Mouse (Mus musculus) MEL (cell line): ENCODE measurements around the gene Zfp777. TPM values are rescaled to one million over a fixed set of nuclear protein-coding genes. Genes with fewer than 3 reads are reported as not detected.

Experiments
- DNase-seq: peaks from one replicate; pipeline ENCODE4 v3.0.0; 2011; ENCODE audit warnings: low read depth, low spot score
- H3K27ac ChIP-seq: 2 replicates; pipeline ENCODE4 v1.5.1; 2012; ENCODE audit warnings: low read depth, mild to moderate bottlenecking, control low read depth, low read length, moderate library complexity; ENCODE audit not compliant: control insufficient read depth
- H3K27me3 ChIP-seq, 2 experiments: fragments of 150-350 bp in 1 of 2; sonication (generic) in 1 of 2; 2 replicates each; pipeline ENCODE4 v1.6.1; 2012; ENCODE audit warnings: low read length in 2 of 2, mild to moderate bottlenecking in 2 of 2, improper control_type of control experiment in 1 of 2, moderate library complexity in 1 of 2; ENCODE audit not compliant: insufficient read depth in 2 of 2, control insufficient read depth in 1 of 2
- H3K36me3 ChIP-seq, 2 experiments: 2 replicates each; pipeline ENCODE4 v1.6.1; 2012 to 2014; ENCODE audit warnings: low read length in 2 of 2, improper control_type of control experiment in 1 of 2, inconsistent platforms in 1 of 2, mild to moderate bottlenecking in 1 of 2; ENCODE audit not compliant: insufficient read depth in 2 of 2, control insufficient read depth in 1 of 2
- H3K4me1 ChIP-seq, 2 experiments: fragments of 150-350 bp in 1 of 2; sonication (generic) in 1 of 2; 2 replicates each; pipeline ENCODE4 v1.6.1; 2012; ENCODE audit warnings: low read length in 2 of 2, improper control_type of control experiment in 1 of 2, mild to moderate bottlenecking in 1 of 2; ENCODE audit not compliant: insufficient read depth in 2 of 2, control insufficient read depth in 1 of 2
- H3K4me3 ChIP-seq, 2 experiments: fragments of 150-350 bp in 1 of 2; sonication (generic) in 1 of 2; 2 replicates each; pipeline ENCODE4 v1.5.1; 2012; ENCODE audit warnings: low read depth in 2 of 2, low read length in 2 of 2, mild to moderate bottlenecking in 2 of 2, moderate library complexity in 2 of 2, control low read depth in 1 of 2, improper control_type of control experiment in 1 of 2; ENCODE audit not compliant: control insufficient read depth in 1 of 2, insufficient read depth in 1 of 2
- H3K79me2 ChIP-seq: 2 replicates; pipeline ENCODE4 v1.6.1; 2012; ENCODE audit warnings: mild to moderate bottlenecking, low read length, moderate library complexity; ENCODE audit not compliant: control insufficient read depth, poor library complexity, insufficient read depth
- H3K9ac ChIP-seq: 2 replicates; pipeline ENCODE4 v1.6.1; 2012; ENCODE audit warnings: low read depth, mild to moderate bottlenecking, control low read depth, low read length, moderate library complexity; ENCODE audit not compliant: control insufficient read depth, poor library complexity, severe bottlenecking
- H3K9me3 ChIP-seq: fragments of 150-350 bp; sonication (generic); replicated peaks from 2 replicates; pipeline ENCODE4 v1.6.1; 2012; ENCODE audit warnings: mild to moderate bottlenecking, low read length, improper control_type of control experiment, moderate library complexity; ENCODE audit not compliant: insufficient read depth
- BHLHE40 ChIP-seq: IDR thresholded peaks from 2 replicates; pipeline ENCODE4 v1.6.1; 2012; ENCODE audit warnings: low read depth, mild to moderate bottlenecking, inconsistent platforms, low read length, improper control_type of control experiment, borderline replicate concordance
- CHD1 ChIP-seq: IDR thresholded peaks from 2 replicates; pipeline ENCODE4 v1.6.1; 2012; ENCODE audit warnings: low read depth, mild to moderate bottlenecking, inconsistent platforms, low read length, improper control_type of control experiment
- CHD2 ChIP-seq: IDR thresholded peaks from 2 replicates; pipeline ENCODE4 v1.6.1; 2011; ENCODE audit warnings: low read length, improper control_type of control experiment
- CTCF ChIP-seq, 3 experiments: IDR thresholded peaks in 2 of 3; conservative IDR thresholded peaks in 1 of 3; 2 replicates each; pipeline ENCODE4 v1.5.1; 2011 to 2012; ENCODE audit warnings: low read length in 3 of 3, low read depth in 2 of 3, mild to moderate bottlenecking in 2 of 3, improper control_type of control experiment in 1 of 3, inconsistent platforms in 1 of 3, mixed read lengths in 1 of 3, moderate library complexity in 1 of 3; ENCODE audit not compliant: control insufficient read depth in 1 of 3, insufficient read depth in 1 of 3, poor library complexity in 1 of 3, severe bottlenecking in 1 of 3
- E2F4 ChIP-seq: IDR thresholded peaks from 2 replicates; pipeline ENCODE4 v1.6.1; 2011; ENCODE audit warnings: low read depth, low read length, improper control_type of control experiment, borderline replicate concordance
- ELF1 ChIP-seq: IDR thresholded peaks from 2 replicates; pipeline ENCODE4 v1.6.1; 2014; ENCODE audit warnings: low read depth, mild to moderate bottlenecking, inconsistent platforms, low read length, improper control_type of control experiment, moderate library complexity
- EP300 ChIP-seq, 2 experiments: IDR thresholded peaks; 2 replicates each; pipeline ENCODE4 v1.6.1; 2011; ENCODE audit warnings: improper control_type of control experiment in 2 of 2, low read length in 2 of 2, low read depth in 1 of 2, mild to moderate bottlenecking in 1 of 2
- ETS1 ChIP-seq: IDR thresholded peaks from 2 replicates; pipeline ENCODE4 v1.6.1; 2012; ENCODE audit warnings: low read depth, mild to moderate bottlenecking, inconsistent platforms, low read length, improper control_type of control experiment, moderate library complexity
- GABPA ChIP-seq: IDR thresholded peaks from 2 replicates; pipeline ENCODE4 v1.6.1; 2012; ENCODE audit warnings: low read depth, mild to moderate bottlenecking, inconsistent platforms, low read length, improper control_type of control experiment, moderate library complexity
- GATA1 ChIP-seq: IDR thresholded peaks from 2 replicates; pipeline ENCODE4 v1.6.1; 2011; ENCODE audit warnings: low read depth, low read length, improper control_type of control experiment
- HCFC1 ChIP-seq: IDR thresholded peaks from 2 replicates; pipeline ENCODE4 v1.6.1; 2012; ENCODE audit warnings: low read depth, mild to moderate bottlenecking, inconsistent platforms, low read length, improper control_type of control experiment, moderate library complexity
- JUND ChIP-seq: IDR thresholded peaks from 2 replicates; pipeline ENCODE4 v1.6.1; 2011; ENCODE audit warnings: low read depth, mild to moderate bottlenecking, improper control_type of control experiment, low read length
- KAT2A ChIP-seq: conservative IDR thresholded peaks from 2 replicates; pipeline ENCODE4 v1.6.1; 2012; ENCODE audit warnings: low read depth, low read length, improper control_type of control experiment, inconsistent platforms
- MAFK ChIP-seq: IDR thresholded peaks from 2 replicates; pipeline ENCODE4 v1.6.1; 2011; ENCODE audit warnings: low read depth, mild to moderate bottlenecking, low read length, improper control_type of control experiment, borderline replicate concordance
- MAX ChIP-seq: IDR thresholded peaks from 2 replicates; pipeline ENCODE4 v1.6.1; 2011; ENCODE audit warnings: low read length, improper control_type of control experiment
- MAZ ChIP-seq: IDR thresholded peaks from 2 replicates; pipeline ENCODE4 v1.6.1; 2012; ENCODE audit warnings: low read depth, mild to moderate bottlenecking, inconsistent platforms, low read length, improper control_type of control experiment
- MEF2A ChIP-seq: IDR thresholded peaks from 2 replicates; pipeline ENCODE4 v1.6.1; 2014; ENCODE audit warnings: low read depth, mild to moderate bottlenecking, inconsistent platforms, low read length, improper control_type of control experiment; ENCODE audit not compliant: poor library complexity, insufficient replicate concordance, severe bottlenecking; ENCODE audit errors: extremely low read depth
- MXI1 ChIP-seq: IDR thresholded peaks from 2 replicates; pipeline ENCODE4 v1.6.1; 2011; ENCODE audit warnings: mild to moderate bottlenecking, low read depth, low read length, improper control_type of control experiment
- MYB ChIP-seq: IDR thresholded peaks from 2 replicates; pipeline ENCODE4 v1.6.1; 2011; ENCODE audit warnings: mild to moderate bottlenecking, low read depth, low read length, improper control_type of control experiment
- MYC ChIP-seq: IDR thresholded peaks from 2 replicates; pipeline ENCODE4 v1.6.1; 2011; ENCODE audit warnings: low read depth, mild to moderate bottlenecking, low read length, improper control_type of control experiment, moderate library complexity
- NELFE ChIP-seq: IDR thresholded peaks from 2 replicates; pipeline ENCODE4 v1.6.1; 2011; ENCODE audit warnings: low read depth, low read length, improper control_type of control experiment
- NRF1 ChIP-seq: IDR thresholded peaks from 2 replicates; pipeline ENCODE4 v1.6.1; 2014; ENCODE audit warnings: low read depth, mild to moderate bottlenecking, inconsistent platforms, low read length, improper control_type of control experiment, moderate library complexity; ENCODE audit not compliant: poor library complexity, insufficient read depth, severe bottlenecking
- POLR2A ChIP-seq, 2 experiments: IDR thresholded peaks; 2 replicates each; pipeline ENCODE4 v1.6.1; 2011 to 2012; ENCODE audit warnings: low read length in 2 of 2, mild to moderate bottlenecking in 2 of 2, control low read depth in 1 of 2, improper control_type of control experiment in 1 of 2, low read depth in 1 of 2, moderate library complexity in 1 of 2; ENCODE audit not compliant: control insufficient read depth in 1 of 2, insufficient read depth in 1 of 2, poor library complexity in 1 of 2
- POLR2AphosphoS2 ChIP-seq: IDR thresholded peaks from 2 replicates; pipeline ENCODE4 v1.6.1; 2011; ENCODE audit warnings: low read length, improper control_type of control experiment
- POLR2AphosphoS5 ChIP-seq: IDR thresholded peaks from 2 replicates; pipeline ENCODE4 v1.6.1; 2012; ENCODE audit warnings: low read depth, borderline replicate concordance, mild to moderate bottlenecking, inconsistent platforms, low read length, moderate library complexity, mixed read lengths
- RAD21 ChIP-seq: IDR thresholded peaks from 2 replicates; pipeline ENCODE4 v1.6.1; 2011; ENCODE audit warnings: mild to moderate bottlenecking, low read depth, low read length, improper control_type of control experiment
- RCOR1 ChIP-seq: IDR thresholded peaks from 2 replicates; pipeline ENCODE4 v1.6.1; 2012; ENCODE audit warnings: low read depth, mild to moderate bottlenecking, inconsistent platforms, low read length, improper control_type of control experiment
- SIN3A ChIP-seq: IDR thresholded peaks from 2 replicates; pipeline ENCODE4 v1.6.1; 2012; ENCODE audit warnings: low read length, improper control_type of control experiment, inconsistent platforms
- TAL1 ChIP-seq: IDR thresholded peaks from 2 replicates; pipeline ENCODE4 v1.6.1; 2012; ENCODE audit warnings: mild to moderate bottlenecking, inconsistent platforms, low read length, moderate library complexity, mixed read lengths
- TBP ChIP-seq: IDR thresholded peaks from 2 replicates; pipeline ENCODE4 v1.8.0; 2011; ENCODE audit warnings: low read depth, low read length, improper control_type of control experiment
- TCF12 ChIP-seq: IDR thresholded peaks from 2 replicates; pipeline ENCODE4 v1.6.1; 2014; ENCODE audit warnings: low read depth, mild to moderate bottlenecking, inconsistent platforms, low read length, improper control_type of control experiment, moderate library complexity
- UBTF ChIP-seq: IDR thresholded peaks from 2 replicates; pipeline ENCODE4 v1.6.1; 2012; ENCODE audit warnings: low read depth, mild to moderate bottlenecking, inconsistent platforms, low read length, improper control_type of control experiment, moderate library complexity, borderline replicate concordance; ENCODE audit not compliant: insufficient read depth
- USF1 ChIP-seq: IDR thresholded peaks from 2 replicates; pipeline ENCODE4 v1.6.1; 2014; ENCODE audit warnings: low read depth, mild to moderate bottlenecking, inconsistent platforms, low read length, improper control_type of control experiment, moderate library complexity
- USF2 ChIP-seq, 2 experiments: IDR thresholded peaks; 2 replicates each; pipeline ENCODE4 v1.6.1; 2011 to 2012; ENCODE audit warnings: improper control_type of control experiment in 2 of 2, low read length in 2 of 2, borderline replicate concordance in 1 of 2, inconsistent platforms in 1 of 2, low read depth in 1 of 2, mild to moderate bottlenecking in 1 of 2; ENCODE audit not compliant: insufficient read depth in 1 of 2
- ZKSCAN1 ChIP-seq: IDR thresholded peaks from 2 replicates; pipeline ENCODE4 v1.6.1; 2012; ENCODE audit warnings: low read depth, mild to moderate bottlenecking, inconsistent platforms, low read length, improper control_type of control experiment, moderate library complexity
- ZMIZ1 ChIP-seq: IDR thresholded peaks from 2 replicates; pipeline ENCODE4 v1.6.1; 2012; ENCODE audit warnings: low read depth, mild to moderate bottlenecking, inconsistent platforms, low read length, improper control_type of control experiment, moderate library complexity
- ZNF384 ChIP-seq: IDR thresholded peaks from 2 replicates; pipeline ENCODE4 v1.6.1; 2012; ENCODE audit warnings: low read depth, mild to moderate bottlenecking, inconsistent platforms, low read length, improper control_type of control experiment
- polyA plus RNA-seq, 2 experiments: library from polyadenylated mRNA; stranded (reverse) in 1 of 2; unstranded in 1 of 2; fragments of >175 nt in 1 of 2; fragments of >200 nt in 1 of 2; gene quantifications; 2 replicates each; pipeline versions ENCODE4 v1.2.1 to v1.2.4; 2012; ENCODE audit warnings: low replicate concordance in 2 of 2, low read depth in 1 of 2; ENCODE audit not compliant: insufficient read length in 2 of 2, insufficient read depth in 1 of 2, missing spikeins in 1 of 2
- total RNA-seq: library from RNA; depleted of rRNA; stranded (reverse); fragments of 300-350 nt; gene quantifications from 2 replicates; pipeline ENCODE4 v1.2.3, GENCODE M21; 2012

Zfp777 gene
- total and polyA plus RNA-seq, 3 experiments = 20.4 to 32.4 TPM; not detected in 1

DNA sequence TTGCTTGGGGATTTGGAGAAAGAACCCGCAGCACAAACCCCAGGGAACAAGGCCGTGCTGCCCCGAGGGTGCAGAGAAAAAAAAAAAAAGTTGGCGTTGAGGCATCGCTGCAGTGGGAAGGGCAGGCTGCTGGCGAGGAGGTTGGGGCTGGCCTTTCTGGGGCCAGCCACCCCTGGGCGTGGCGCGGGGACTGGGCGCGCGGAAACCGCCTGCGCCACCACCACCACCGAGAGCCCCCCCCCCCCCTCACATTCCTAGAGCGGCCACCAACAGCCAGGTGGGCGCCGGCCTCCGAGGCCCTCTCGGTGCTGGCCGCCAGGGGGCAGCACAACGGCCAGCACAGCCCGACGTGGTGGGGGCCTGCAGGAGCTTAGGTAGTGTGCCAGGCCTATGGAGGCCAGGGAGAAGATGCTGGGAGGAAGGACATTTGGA is 32.6 kb downstream of the Zfp777 start:
- Histone ChIP-seq H3K4me1 (peaks cover 0 to 6% of the 10 kb centered on the region in 2 experiments; a peak in 3 of 4 replicates), H3K9me3 (no peaks in the 10 kb centered on the region), H3K27ac (no peak overlapping the region), H3K4me3 (peak overlapping the region; percentile 50 to 68), H3K27me3 (no peaks in the 10 kb centered on the region), H3K79me2 (no peaks in the 10 kb centered on the region), H3K36me3 (no peaks in the 10 kb centered on the region), H3K9ac (peak overlapping the region; percentile 55)
- peak; percentile 83 for DNase-seq
- TF ChIP-seq USF1 (no peak), POLR2AphosphoS2 (no peak), POLR2A (IDR thresholded peaks at IDR 0.05; ENCODE audit: control insufficient read depth in 1 of 2, insufficient read depth in 1 of 2, low read depth in 1 of 2, low read length in 2 of 2, poor library complexity in 1 of 2) (peak in 1 of 2 experiments; percentile 41; a peak in 1 of 4 replicates), KAT2A (no peak), HCFC1 (peak; percentile 78), CTCF (IDR thresholded peaks at IDR 0.05 in 2 of 3, conservative IDR thresholded peaks at IDR 0.05 in 1 of 3; ENCODE audit: control insufficient read depth in 1 of 3, insufficient read depth in 1 of 3, low read depth in 2 of 3, low read length in 3 of 3, poor library complexity in 1 of 3, severe bottlenecking in 1 of 3) (peak in 2 of 3 experiments; percentile 77 to 78; a peak in 5 of 6 replicates), CHD2 (no peak), ZKSCAN1 (0 out of 2 replicates have a peak, but pooled peaks have one; percentile 37), CHD1 (no peak), ETS1 (0 out of 2 replicates have a peak, but pooled peaks have one; percentile 41), NRF1 (0 out of 2 replicates have a peak, but pooled peaks have one; percentile 18), E2F4 (no peak), SIN3A (no peak), GABPA (no peak), NELFE (peak; percentile 37; the same call in 1 of the 2 replicates), USF2 (IDR thresholded peaks at IDR 0.05; ENCODE audit: borderline replicate concordance in 1 of 2, insufficient read depth in 1 of 2, low read depth in 1 of 2, low read length in 2 of 2) (no peak), MAZ (peak; percentile 97), MEF2A (no peak), MAFK (no peak), POLR2AphosphoS5 (no peak), RCOR1 (no peak), MYB (no peak), UBTF (no peak), ZMIZ1 (no peak), GATA1 (no peak), MXI1 (0 out of 2 replicates have a peak, but pooled peaks have one; percentile 10), TCF12 (0 out of 2 replicates have a peak, but pooled peaks have one; percentile 26), JUND (no peak), ELF1 (0 out of 2 replicates have a peak, but pooled peaks have one; percentile 31), TAL1 (no peak), TBP (no peak), MYC (no peak), BHLHE40 (no peak), MAX (no peak), RAD21 (no peak; the same call in none of the 2 replicates), EP300 (IDR thresholded peaks at IDR 0.05; ENCODE audit: low read depth in 1 of 2, low read length in 2 of 2) (peak in 1 of 2 experiments; percentile 29; a peak in 1 of 4 replicates), ZNF384 (peak; percentile 90)
